8 mouse cellular contexts compared by ENCODE assay signal in genomic region chr12:81861199-81862085, GRCm38 (mm10). TPM values are rescaled to one million over a fixed set of nuclear protein-coding genes. Genes with fewer than 3 reads are reported as not detected.
DNase-seq lines count a peak whose midpoint lies in the region; ATAC-seq lines count a peak whose summit lies in the region.

No protein-coding gene starts in this region.

- H3K9me3 ChIP-seq in embryonic facial prominence, embryonic 12.5 days, result no peaks in the 10 kb centered on the region
- H3K9me3 ChIP-seq in intestine, embryonic 15.5 days, result no peaks in the 10 kb centered on the region
- no peaks in the 10 kb centered on the region for H3K9me3 ChIP-seq in neural tube, embryonic 14.5 days (ENCODE audit: control insufficient read depth, low read length)

- H3K9ac ChIP-seq in embryonic facial prominence, embryonic 12.5 days, result peak overlapping the region; percentile 93
- H3K9ac ChIP-seq in intestine, embryonic 15.5 days, result peak overlapping the region; percentile 77
- peak overlapping the region; percentile 97 for H3K9ac ChIP-seq in neural tube, embryonic 14.5 days (replicated peaks; ENCODE audit: low read depth, low read length)

- DNase-seq in gastrocnemius, adult 18-20 months (ENCODE audit: low spot score), result peak; percentile 11
- DNase-seq in gastrocnemius, postnatal 14 days, result no peak
- DNase-seq in A20 (ENCODE audit: low read depth, low spot score), result peak; percentile 50
- no peak for DNase-seq in layer of hippocampus, adult 9-11 months
- no peak for DNase-seq in right cerebral cortex, adult 18-20 months

- H3K4me1 ChIP-seq in embryonic facial prominence, embryonic 12.5 days, result peaks cover 28% of the 10 kb centered on the region
- peaks cover 42% of the 10 kb centered on the region for H3K4me1 ChIP-seq in intestine, embryonic 15.5 days (replicated peaks)
- H3K4me1 ChIP-seq in neural tube, embryonic 14.5 days (ENCODE audit: control insufficient read depth, insufficient read depth, low read length), result peaks cover 16% of the 10 kb centered on the region

- intact Hi-C loops in gastrocnemius, postnatal 14 days (cut with DNase I; ENCODE audit: low total_unique reads), result no loop called here

- WGBS in embryonic facial prominence, embryonic 12.5 days, result 23% methylated on average over 18 of the region's 18 CpGs
- 22% methylated on average over 18 of the region's 18 CpGs for WGBS in intestine, embryonic 15.5 days
- WGBS in neural tube, embryonic 14.5 days, result 20% methylated on average over 18 of the region's 18 CpGs

- H3K4me3 ChIP-seq in embryonic facial prominence, embryonic 12.5 days, result peak overlapping the region; percentile 95
- peak overlapping the region; percentile 98 for H3K4me3 ChIP-seq in intestine, embryonic 15.5 days (replicated peaks)
- peak overlapping the region; percentile 99 for H3K4me3 ChIP-seq in neural tube, embryonic 14.5 days (ENCODE audit: low read depth, low read length)

- no peak for ATAC-seq in embryonic facial prominence, embryonic 12.5 days (ENCODE audit: insufficient number of reproducible peaks, insufficient read depth, low FRiP score, low TSS enrichment)
- ATAC-seq in intestine, embryonic 15.5 days, result no peak
- no peak for ATAC-seq in neural tube, embryonic 14.5 days (ENCODE audit: low read depth)

- H3K4me2 ChIP-seq in embryonic facial prominence, embryonic 12.5 days (replicated peaks), result peak overlapping the region; percentile 72
- peak overlapping the region; percentile 67 for H3K4me2 ChIP-seq in intestine, embryonic 15.5 days (replicated peaks)
- H3K4me2 ChIP-seq in neural tube, embryonic 14.5 days (ENCODE audit: low read depth, low read length), result peak overlapping the region; percentile 57

- H3K27me3 ChIP-seq in embryonic facial prominence, embryonic 12.5 days, result no peaks in the 10 kb centered on the region
- no peaks in the 10 kb centered on the region for H3K27me3 ChIP-seq in intestine, embryonic 15.5 days (replicated peaks)
- H3K27me3 ChIP-seq in neural tube, embryonic 14.5 days (ENCODE audit: control insufficient read depth, insufficient read depth, low read length), result no peaks in the 10 kb centered on the region; the same call in 1 of the 2 replicates

- H3K27ac ChIP-seq in embryonic facial prominence, embryonic 12.5 days, result 0 out of 2 replicates have a peak overlapping the region, but pooled peaks have one; percentile 95
- H3K27ac ChIP-seq in intestine, embryonic 15.5 days, result peak overlapping the region; percentile 84
- H3K27ac ChIP-seq in neural tube, embryonic 14.5 days (ENCODE audit: low read depth, low read length), result peak overlapping the region; percentile 93; the same call in 1 of the 2 replicates

- H3K36me3 ChIP-seq in embryonic facial prominence, embryonic 12.5 days, result no peaks in the 10 kb centered on the region
- no peaks in the 10 kb centered on the region for H3K36me3 ChIP-seq in intestine, embryonic 15.5 days
- H3K36me3 ChIP-seq in neural tube, embryonic 14.5 days (ENCODE audit: control insufficient read depth, insufficient read depth, low read length), result no peaks in the 10 kb centered on the region

RNA-seq across cellular contexts. Expression of gene Pcnx, which starts 1.6 kb away (rescaled TPM):
- total RNA-seq in gastrocnemius, adult 18-20 months (2021), result 10 to 100 TPM; 45.3 to 52.3 TPM
- total RNA-seq in gastrocnemius, postnatal 14 days (2021), result 10 to 100 TPM; 36.0 to 37.4 TPM
- polyA plus RNA-seq in embryonic facial prominence, embryonic 12.5 days (2016; fragmentation: Nextera tagmentation; extraction: Ambion mirVana), result 12.6 and 16.4 TPM in 2 replicates
- 6.8 and 11.6 TPM in 2 replicates for polyA plus RNA-seq in intestine, embryonic 15.5 days (2015; fragmentation: Nextera tagmentation; extraction: Ambion mirVana)
- polyA plus RNA-seq in neural tube, embryonic 14.5 days (2014; fragmentation: Nextera tagmentation; extraction: Ambion mirVana), result 15.4 and 23.5 TPM in 2 replicates

Comparison
In these comparisons a context has a peak if more than half of its experiments do, and no peak if none do; other contexts are left out.
1. DNase-seq: peak in gastrocnemius, adult 18-20 months (single experiment) and A20 (single experiment); none in gastrocnemius, postnatal 14 days (single experiment), layer of hippocampus, adult 9-11 months (single experiment) and right cerebral cortex, adult 18-20 months (single experiment).
2. Peak in every context shown above with its lines, with median percentiles within 50 percentile points of each other: H3K27ac ChIP-seq, H3K4me2 ChIP-seq, H3K4me3 ChIP-seq and H3K9ac ChIP-seq.